Mouse (Mus musculus): Measurements from ENCODE around the gene Calcoco1.
A peak's percentile ranks its signal among the peaks of the same experiment; 100 is the strongest.

Calcoco1 gene

DNA sequence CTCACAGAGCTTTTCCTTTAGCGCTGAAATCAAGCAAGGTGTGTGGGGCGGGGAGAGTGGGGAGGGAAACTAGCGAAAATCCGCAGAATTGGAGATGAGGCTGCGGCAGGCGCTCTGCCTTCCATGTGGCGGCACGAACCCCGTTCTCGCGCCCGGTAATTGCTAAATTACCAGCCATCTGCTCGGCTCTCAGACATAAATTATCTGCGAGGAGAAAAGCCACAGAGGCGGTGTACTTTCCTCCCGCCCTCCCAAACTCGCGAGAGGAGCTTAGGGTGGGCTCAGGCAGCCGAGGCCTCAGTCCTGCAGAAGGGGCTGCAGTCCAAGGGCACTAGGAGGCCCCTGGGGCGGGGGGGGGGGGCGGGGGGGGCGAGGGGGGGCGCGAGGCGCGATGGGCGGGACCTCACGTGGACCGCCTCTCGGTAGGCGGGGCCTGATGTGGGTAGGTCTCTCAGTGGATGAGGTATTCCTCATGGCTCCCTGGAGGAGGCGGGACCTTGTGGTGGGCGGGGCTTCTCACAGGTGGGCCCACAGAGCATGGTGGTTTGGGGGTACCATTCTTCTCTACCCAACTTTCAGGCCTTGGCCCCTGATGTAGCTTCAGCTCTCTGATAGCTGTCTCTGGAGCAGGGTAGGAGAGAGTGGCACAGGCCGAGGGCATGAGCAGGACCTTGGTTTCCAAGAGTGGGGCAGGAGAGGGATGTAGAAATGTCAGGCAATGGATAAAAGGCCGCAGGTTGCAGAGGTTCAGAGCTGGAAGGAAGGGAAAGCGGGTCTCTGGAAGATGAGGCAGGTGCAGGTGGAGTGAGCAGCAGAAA lies 14.4 kb upstream of the Calcoco1 start:
- DNase-seq = peak; percentile 67

DNA sequence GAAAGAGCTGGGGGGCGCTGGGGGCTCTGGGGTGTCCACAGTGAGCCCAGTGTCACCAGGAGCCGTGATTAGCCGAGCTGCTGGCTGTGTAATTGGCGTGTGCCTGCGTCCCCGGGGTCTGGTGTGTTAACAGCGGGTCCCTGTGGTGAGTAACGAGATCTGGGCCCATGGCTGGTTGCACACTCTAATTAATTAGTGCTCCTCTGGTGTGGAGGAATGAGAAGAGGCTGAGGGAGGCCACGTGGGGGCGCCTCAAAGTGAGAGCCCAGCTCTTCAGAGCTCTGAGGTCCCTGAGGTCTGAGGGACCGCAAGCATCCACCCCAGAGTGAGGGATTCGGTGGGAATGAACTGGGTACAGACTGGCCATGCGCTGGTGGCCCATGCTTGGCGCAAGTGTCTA lies 13.1 kb upstream of the Calcoco1 start:
- DNase-seq = peak; percentile 47

DNA sequence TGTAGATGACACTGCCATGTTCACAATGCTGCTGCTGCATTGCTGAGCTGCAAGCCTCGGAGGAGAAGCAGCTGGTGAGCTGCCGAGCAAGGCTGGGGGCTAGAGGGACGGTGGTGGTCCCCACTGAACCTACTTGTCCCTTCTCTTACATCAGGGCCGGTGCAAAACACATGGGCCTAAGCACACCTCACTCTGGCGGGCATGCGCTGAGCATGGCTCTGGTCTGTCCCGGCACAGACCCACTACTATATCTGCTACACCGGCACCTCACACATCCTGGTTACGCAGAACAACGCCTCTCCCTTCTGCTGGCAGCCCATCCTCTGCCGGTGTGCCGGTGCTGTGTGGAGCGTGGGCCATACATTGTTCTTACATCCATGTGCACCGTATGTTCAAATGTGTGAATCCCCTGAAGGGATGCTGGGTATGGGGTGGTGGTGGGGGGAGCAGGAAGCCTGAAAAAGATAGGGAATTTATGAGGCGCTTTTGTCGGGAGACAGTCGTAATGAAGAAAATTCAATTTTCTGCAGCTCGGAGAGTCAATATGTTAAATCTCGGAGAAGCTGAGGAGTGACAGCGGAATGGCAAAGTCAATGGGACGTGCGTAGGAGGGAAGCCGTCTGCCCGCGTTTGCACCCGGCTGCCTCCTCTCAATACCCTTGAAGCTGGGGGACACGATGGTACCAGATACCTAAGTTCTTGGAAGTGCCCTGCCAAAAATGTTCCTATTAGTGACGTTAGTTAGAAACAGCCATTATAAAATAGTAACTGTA lies 12.0 kb upstream of the Calcoco1 start:
- DNase-seq = no peak

- peak; percentile 97 for DNase-seq
These were observed 11.3 kb upstream of the Calcoco1 start for GRCm38 (mm10) chr15:102733233-102733632.

DNA sequence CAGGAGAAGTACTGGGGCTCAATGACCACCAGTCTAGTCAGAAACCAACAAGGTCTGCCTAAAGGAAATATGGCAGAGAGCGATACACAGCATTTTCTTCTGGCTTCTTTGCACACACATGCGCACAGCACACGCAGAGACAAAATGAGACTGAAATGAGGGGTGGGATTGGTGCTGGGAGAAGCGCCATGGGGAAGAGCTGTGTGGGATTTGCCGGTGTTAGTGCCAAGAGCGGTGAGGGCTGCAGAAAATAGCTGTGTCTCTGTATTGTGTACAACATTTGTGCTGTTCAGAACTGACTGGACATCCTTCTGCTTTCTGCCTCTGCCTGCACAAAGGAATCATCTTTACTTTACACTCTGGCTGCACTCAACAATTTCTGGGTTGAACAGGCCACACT lies 10.4 kb upstream of the Calcoco1 start:
- DNase-seq = no peak

DNA sequence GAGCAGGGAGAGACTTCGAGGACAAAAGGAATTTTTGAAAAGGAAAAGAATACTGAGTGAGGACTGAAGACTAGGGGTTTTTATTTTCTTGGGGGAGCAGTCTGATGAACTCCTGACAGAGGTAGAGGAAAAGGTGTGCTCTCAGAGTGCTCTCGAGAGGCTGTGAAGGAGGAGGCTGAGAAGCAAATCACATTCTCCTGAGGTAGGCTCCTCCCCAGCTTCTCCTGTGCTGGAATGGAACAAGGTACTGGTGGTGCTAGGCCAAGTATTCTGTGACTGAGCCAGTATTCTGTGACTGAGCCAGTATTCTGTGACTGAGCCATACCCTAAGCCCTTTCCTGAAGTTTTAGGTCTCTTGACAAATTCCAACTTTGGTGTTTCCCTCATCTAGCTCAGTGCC lies 6.0 kb upstream of the Calcoco1 start:
- no peak for DNase-seq

- DNase-seq = no peak
These were observed 1.6 kb upstream of the Calcoco1 start for GRCm38 (mm10) chr15:102723358-102724135.

- DNase-seq = no peak
These were observed 538 bp upstream of the Calcoco1 start for GRCm38 (mm10) chr15:102722500-102722931.

GRCm38 (mm10) chr15:102721016-102721898 lies 721 bp downstream of the Calcoco1 start:
- no peak for DNase-seq

- no peak for DNase-seq
These were observed 5.8 kb downstream of the Calcoco1 start for GRCm38 (mm10) chr15:102716132-102716531.

DNA sequence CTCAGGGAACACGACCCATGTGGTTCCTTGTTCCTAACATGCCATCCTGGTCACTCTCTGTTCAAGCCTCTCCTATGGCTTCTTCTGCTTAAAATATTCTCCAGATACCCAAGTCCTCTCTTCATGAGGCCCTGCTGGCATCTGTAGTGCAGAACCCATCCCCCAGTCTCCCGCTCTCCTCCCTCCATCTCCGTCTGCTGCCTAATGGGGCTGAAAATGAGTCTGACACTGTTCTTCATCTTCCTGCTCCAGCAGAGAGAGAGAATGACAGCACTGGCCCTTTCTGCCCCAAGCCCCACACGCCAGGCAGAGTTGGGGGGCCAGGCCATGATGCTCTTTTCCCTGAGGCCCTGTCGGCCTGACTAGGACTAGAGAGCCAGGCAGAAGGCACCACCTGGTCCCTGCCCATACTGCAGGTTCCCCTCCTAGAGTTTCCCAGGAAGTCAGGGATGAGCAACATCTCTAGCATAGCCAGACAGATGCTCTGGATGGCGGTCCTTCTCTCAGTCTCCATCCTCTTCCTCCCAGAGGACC lies 14.2 kb downstream of the Calcoco1 start:
- no peak for DNase-seq

- DNase-seq = no peak
These were observed 16.0 kb downstream of the Calcoco1 start for GRCm38 (mm10) chr15:102705923-102706503.

- DNase-seq = no peak
These were observed 16.6 kb downstream of the Calcoco1 start for GRCm38 (mm10) chr15:102705226-102705894.

DNA sequence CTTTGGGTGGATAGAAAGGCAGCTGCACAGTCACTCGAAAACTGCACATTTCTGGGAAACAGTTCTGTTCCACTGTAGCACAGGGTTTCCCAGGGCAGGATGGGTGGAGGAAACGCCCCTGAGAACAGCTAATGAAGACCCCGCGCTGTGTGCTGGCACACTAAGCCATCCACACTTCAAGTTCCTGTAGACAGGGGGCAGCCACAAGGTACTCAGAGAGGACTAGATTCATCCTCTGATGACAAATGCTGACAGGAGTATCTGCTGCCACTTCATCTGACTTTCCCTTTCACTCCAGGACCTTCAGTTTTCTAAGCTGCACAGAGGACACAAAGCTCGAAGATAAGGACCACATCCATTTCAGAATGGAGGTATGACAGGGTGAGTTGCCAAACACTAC lies 17.2 kb downstream of the Calcoco1 start:
- no peak for DNase-seq

DNA sequence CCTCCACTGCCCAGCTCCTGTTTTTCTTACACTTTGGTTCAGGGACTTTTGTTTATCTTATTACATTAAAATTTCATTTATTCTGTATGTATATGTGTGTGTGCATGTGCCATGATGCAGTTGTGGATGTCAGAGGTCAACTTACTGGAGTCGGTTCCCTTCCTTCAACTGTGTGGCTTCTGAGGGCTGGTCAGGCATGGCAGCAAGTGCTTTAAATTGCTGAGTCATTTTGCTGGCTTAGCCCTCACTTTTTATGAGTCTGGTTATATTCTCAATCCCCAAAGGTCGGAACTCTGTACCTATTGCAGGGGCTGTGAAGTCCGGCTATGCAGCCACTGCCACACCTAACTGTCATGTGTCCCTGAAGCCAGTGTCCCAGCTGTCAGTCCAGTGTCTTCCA lies 19.0 kb downstream of the Calcoco1 start:
- DNase-seq = no peak

- DNase-seq = peak; percentile 82
These were observed 23.8 kb downstream of the Calcoco1 start for GRCm38 (mm10) chr15:102698193-102698592.

GRCm38 (mm10) chr15:102696899-102697298 lies 25.1 kb downstream of the Calcoco1 start:
- DNase-seq = no peak

DNA sequence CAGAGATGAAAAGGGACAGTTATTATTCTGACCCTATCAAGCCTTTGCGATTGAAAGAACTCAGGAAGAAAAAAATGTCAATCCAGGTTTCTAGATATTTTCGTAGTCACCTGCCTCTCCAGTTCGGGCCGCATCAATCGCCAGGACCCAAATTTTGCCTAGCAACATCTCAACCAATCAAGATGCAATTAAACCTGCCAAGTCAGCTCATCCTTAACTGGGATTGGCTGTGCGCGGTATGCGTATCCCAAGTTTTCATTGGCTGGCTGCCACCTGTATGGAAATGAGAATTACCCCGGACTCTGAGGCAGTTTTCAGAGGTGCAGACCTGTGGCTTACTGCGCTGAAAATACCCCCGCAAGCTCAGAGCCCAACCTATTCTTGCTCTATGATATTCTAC lies 28.4 kb downstream of the Calcoco1 start:
- peak; percentile 83 for DNase-seq

- DNase-seq = peak; percentile 77
These were observed 29.0 kb downstream of the Calcoco1 start for GRCm38 (mm10) chr15:102692991-102693411.

DNA sequence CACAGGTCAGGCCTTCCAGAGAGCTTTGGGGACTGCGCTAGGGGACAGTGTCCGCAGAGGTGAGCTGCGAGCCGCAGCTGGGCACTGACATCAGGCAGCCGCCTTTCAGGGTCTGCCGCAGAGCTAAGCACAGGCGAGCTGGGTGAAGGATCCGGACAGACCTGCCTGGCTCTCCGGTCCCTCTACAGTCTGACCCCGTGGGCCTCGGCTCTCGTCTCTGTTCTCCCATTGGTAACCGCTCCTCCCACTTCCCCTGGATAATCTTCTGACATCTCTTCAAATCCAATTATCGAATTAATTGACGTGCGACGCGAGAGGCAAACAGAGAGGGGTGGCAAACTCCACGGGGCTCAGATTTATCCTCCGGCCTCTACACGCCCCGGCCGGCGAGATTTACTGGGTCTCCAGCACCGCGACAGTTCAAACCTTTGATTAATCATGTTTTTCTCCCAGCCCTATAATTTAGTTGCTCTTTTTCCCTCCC lies 29.6 kb downstream of the Calcoco1 start:
- peak; percentile 38 for DNase-seq

GRCm38 (mm10) chr15:102685791-102686190 lies 36.2 kb downstream of the Calcoco1 start:
- no peak for DNase-seq
